Mouse (Mus musculus) testis, adult 2 months (tissue): ENCODE measurements at regions not wholly inside any gene's neighbourhood (a gene's known extent, or its start where the extent isn't known, plus 50 kb on each side); places are given as distances from the start of the nearest gene placed in this dataset.

Experiments used
- H3K27ac ChIP-seq: fragments of 200-500 bp; 2 replicates; pipeline ENCODE4 v1.5.1; 2012; ENCODE audit warnings: low read depth, low read length; ENCODE audit not compliant: control insufficient read depth, insufficient read depth
- H3K27me3 ChIP-seq: fragments of 200-500 bp; 2 replicates; pipeline ENCODE4 v1.6.1; 2012; ENCODE audit warnings: mild to moderate bottlenecking, low read length, moderate library complexity; ENCODE audit not compliant: control insufficient read depth, insufficient read depth
- H3K36me3 ChIP-seq: fragments of 200-500 bp; 2 replicates; pipeline ENCODE4 v1.6.1; 2012; ENCODE audit warnings: mild to moderate bottlenecking, low read length; ENCODE audit not compliant: control insufficient read depth, insufficient read depth
- H3K4me1 ChIP-seq: fragments of 200-500 bp; 2 replicates; pipeline ENCODE4 v1.6.1; 2012; ENCODE audit warnings: low read length; ENCODE audit not compliant: control insufficient read depth, insufficient read depth
- H3K4me3 ChIP-seq: fragments of 200-500 bp; 2 replicates; pipeline ENCODE4 v1.5.1; 2012; ENCODE audit warnings: low read depth, mild to moderate bottlenecking, low read length, moderate library complexity, mixed read lengths; ENCODE audit not compliant: control insufficient read depth
- CTCF ChIP-seq: fragments of 200-500 bp; IDR thresholded peaks from 2 replicates; pipeline ENCODE4 v1.5.1; 2012; ENCODE audit warnings: low read depth, mild to moderate bottlenecking, inconsistent platforms, low read length, moderate library complexity; ENCODE audit not compliant: control insufficient read depth, insufficient read depth, insufficient replicate concordance
- POLR2A ChIP-seq: fragments of 200-500 bp; IDR thresholded peaks from 2 replicates; pipeline ENCODE4 v1.6.1; 2012; ENCODE audit warnings: low read depth, mild to moderate bottlenecking, inconsistent platforms, low read length, moderate library complexity; ENCODE audit not compliant: control insufficient read depth

DNA sequence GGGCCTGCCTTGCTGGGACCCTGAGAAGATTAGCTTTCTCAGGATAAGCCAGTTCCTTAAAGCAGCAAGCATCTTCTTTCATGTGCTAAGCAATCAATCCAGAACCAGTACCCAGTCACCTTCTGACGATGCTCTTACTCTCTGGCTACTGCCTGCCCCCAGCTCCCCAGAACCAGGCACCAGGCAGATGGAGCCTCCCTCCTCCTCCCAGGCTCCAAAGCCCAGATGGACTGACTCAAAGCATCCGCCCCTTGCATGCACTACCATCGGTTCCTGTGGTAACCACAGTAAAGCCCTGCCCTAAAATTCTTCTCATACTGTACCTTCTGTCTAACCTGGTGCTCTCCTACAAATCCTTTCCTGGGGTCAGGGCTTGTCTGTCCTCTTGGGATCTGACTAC, 227.8 kb downstream of the Mex3b start:
- Histone ChIP-seq H3K27me3 (no peaks in the 10 kb centered on the region), H3K4me1 (no peaks in the 10 kb centered on the region), H3K27ac (no peak overlapping the region), H3K4me3 (no peak overlapping the region), H3K36me3 (no peaks in the 10 kb centered on the region)
- TF ChIP-seq POLR2A (no peak), CTCF (no peak)

DNA sequence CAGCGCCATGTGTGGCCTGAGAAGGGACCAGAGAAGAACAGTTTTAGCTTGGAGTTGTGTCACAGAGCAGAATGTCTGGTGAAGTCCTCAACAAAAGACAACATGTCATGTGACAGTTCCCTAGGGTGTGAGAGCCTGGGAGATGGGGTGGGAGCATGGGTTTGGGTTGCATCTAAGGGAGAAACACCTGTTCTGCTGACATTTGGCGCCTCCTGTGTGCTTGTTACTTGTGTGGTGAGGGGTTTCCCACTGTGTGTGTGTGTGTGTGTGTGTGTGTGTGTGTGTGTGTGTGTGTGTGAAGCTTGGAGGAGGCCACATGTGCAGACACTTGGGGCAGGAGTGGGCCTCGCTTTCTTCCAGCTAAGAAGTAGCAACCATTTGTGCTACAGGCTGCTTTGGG, 228.5 kb downstream of the Mex3b start:
- Histone ChIP-seq H3K4me1 (no peaks in the 10 kb centered on the region), H3K36me3 (no peaks in the 10 kb centered on the region), H3K27me3 (no peaks in the 10 kb centered on the region), H3K4me3 (no peak overlapping the region), H3K27ac (no peak overlapping the region)
- no peak for TF ChIP-seq CTCF
- TF ChIP-seq POLR2A, result no peak

DNA sequence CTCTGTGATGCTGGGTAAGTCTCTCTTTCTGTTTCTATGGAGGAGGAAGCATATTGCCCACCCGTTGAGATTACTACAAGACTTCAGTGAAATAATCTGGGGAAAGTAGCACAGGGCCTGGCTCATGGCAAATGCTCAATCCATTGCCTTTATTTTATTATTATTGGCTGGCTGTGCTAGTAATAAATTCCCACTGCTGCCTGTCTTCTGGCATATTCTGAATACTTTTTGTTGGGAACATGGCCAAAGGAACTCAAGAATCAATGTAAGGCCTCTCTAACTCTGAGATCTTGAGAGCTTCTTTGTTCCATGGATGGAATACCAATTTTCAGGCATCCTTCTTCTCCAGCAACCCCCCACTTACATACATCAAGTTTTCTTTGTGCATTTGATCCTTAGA, 237.3 kb downstream of the Mex3b start:
- H3K27ac ChIP-seq, result no peak overlapping the region
- TF ChIP-seq CTCF, result no peak
- no peak for TF ChIP-seq POLR2A
- no peaks in the 10 kb centered on the region for H3K27me3 ChIP-seq
- no peak overlapping the region for H3K4me3 ChIP-seq
- H3K36me3 ChIP-seq, result no peaks in the 10 kb centered on the region
- no peaks in the 10 kb centered on the region for H3K4me1 ChIP-seq

DNA sequence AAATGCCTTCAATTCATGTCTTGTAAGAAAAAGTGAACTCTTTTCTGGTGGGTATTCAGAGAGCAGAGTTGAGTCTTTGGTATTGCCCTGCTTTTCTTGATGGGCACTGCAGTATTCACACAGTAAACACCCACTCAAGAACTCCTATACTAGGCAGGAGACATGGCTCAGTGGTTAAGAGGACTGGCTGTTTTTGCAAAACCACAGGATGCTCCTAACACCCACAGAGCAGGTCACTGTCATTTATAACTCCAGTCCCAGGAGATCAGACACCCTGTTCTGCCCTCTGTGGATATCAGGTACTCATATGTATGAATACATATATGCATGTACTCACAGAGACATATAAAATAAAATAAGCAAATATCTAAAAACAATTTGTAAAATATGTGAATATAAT, 238.5 kb downstream of the Mex3b start:
- H3K27me3 ChIP-seq, result no peaks in the 10 kb centered on the region
- no peaks in the 10 kb centered on the region for H3K36me3 ChIP-seq
- no peaks in the 10 kb centered on the region for H3K4me1 ChIP-seq
- TF ChIP-seq POLR2A, result no peak
- no peak for TF ChIP-seq CTCF
- H3K27ac ChIP-seq, result no peak overlapping the region
- no peak overlapping the region for H3K4me3 ChIP-seq

DNA sequence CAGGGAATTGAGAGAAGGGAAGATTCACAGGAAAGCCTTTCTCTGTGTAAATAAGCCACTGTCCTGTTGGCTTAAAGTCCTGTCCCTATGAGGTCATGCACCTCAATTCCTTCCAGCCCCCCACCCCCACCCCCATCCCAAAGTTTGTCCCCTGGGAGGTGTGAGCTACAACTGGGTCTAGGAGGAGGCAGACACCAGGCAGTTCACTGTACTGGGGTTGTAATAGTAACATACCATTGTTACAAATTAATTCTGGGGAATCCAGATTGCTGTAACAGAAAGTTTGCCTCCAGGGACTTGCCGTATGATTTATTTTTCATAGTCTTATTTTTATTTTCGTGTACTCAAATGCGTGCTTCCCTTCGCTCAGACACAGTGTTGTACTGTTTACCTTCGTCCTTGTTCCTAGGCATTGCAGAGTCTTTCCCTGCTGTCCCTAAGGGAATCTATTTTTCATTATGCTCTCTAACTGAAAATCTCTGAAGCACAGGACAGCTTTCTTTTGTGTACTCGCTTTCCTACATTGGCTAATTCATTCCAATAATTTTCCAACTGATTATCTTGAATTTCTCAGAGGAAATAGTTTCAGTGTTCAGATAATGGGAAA, 244.2 kb downstream of the Mex3b start:
- no peak for TF ChIP-seq CTCF
- TF ChIP-seq POLR2A, result no peak
- no peaks in the 10 kb centered on the region for H3K36me3 ChIP-seq
- H3K27me3 ChIP-seq, result no peaks in the 10 kb centered on the region
- H3K4me3 ChIP-seq, result no peak overlapping the region
- H3K4me1 ChIP-seq, result no peaks in the 10 kb centered on the region
- H3K27ac ChIP-seq, result no peak overlapping the region

DNA sequence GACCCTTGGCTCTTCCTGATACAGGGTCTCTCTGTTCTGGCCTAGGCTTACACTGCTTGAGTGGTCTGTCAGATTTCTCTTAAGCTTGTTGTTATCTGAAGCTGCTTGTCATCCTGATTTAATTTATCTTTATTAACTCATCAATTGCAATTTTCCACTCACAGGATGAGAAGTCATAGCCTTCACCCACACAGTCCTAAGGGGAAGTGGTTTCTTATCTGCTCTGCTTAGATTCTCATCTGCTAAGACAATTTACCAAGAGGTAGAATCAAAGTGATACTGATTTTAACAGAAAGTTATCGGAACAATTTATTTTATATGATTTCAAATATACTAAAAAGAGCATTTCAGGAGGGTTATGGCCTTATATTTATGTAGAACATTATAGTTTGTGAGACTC, 249.4 kb downstream of the Mex3b start:
- H3K27me3 ChIP-seq, result no peaks in the 10 kb centered on the region
- no peaks in the 10 kb centered on the region for H3K36me3 ChIP-seq
- no peak overlapping the region for H3K27ac ChIP-seq
- TF ChIP-seq CTCF (no peak), POLR2A (no peak)
- no peaks in the 10 kb centered on the region for H3K4me1 ChIP-seq
- H3K4me3 ChIP-seq, result no peak overlapping the region

DNA sequence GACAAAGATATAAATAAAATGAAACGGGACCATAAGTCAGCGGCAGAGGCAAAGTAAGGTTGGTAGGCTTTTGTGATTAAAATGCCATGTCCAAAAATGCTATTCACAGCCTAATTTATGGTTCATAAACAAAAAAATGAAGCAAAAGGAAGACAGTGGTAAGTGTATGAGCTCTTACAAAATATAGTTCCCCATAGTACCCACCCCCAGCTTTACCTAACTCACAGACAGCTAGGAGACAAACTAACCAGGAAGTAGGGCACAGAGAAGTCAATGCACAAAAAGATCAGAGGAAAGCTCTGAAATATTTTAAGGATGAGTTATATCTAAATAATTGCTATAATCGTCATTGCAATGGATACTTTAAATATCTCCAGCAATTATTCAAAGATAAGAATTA, 249.9 kb downstream of the Mex3b start:
- Histone ChIP-seq H3K27me3 (no peaks in the 10 kb centered on the region), H3K36me3 (no peaks in the 10 kb centered on the region), H3K27ac (no peak overlapping the region), H3K4me3 (no peak overlapping the region), H3K4me1 (no peaks in the 10 kb centered on the region)
- TF ChIP-seq POLR2A, result no peak
- TF ChIP-seq CTCF, result no peak

DNA sequence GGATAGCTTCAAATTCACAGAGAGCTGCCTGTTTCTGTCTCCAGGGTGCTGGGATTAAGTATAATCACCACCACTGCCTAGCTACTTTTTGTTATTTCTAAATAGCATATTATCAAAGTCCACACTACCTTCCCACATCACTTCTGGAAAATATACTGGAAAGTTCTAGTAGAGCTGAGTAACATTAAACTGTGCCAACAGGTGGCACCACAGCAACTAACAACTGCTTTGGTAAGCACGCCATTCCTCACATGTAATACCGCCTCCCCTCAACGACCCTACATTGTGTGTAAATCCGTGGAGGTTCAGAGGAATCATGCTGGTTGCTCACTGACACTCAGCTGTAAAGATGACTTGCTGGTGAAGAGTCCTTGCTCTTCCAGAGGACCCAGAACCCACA, 259.1 kb downstream of the Mex3b start:
- H3K27ac ChIP-seq, result no peak overlapping the region
- TF ChIP-seq POLR2A (no peak), CTCF (no peak)
- H3K27me3 ChIP-seq, result no peaks in the 10 kb centered on the region
- no peaks in the 10 kb centered on the region for H3K36me3 ChIP-seq
- no peaks in the 10 kb centered on the region for H3K4me1 ChIP-seq
- no peak overlapping the region for H3K4me3 ChIP-seq
